Mouse (Mus musculus) spleen, postnatal 36 days (tissue): ENCODE measurements at regions not wholly inside any gene's neighbourhood (a gene's known extent, or its start where the extent isn't known, plus 50 kb on each side); places are given as distances from the start of the nearest gene placed in this dataset.
A peak's percentile ranks its signal among the peaks of the same experiment; 100 is the strongest.

Experiments
- DNase-seq, 2 experiments: peaks; one replicate each; pipeline ENCODE4 v3.0.0; 2022; ENCODE audit warnings: low spot score in 2 of 2, mixed read lengths in 1 of 2

GRCm38 (mm10) chr9:116332485-116333118 is 157.4 kb upstream of the Tgfbr2 start:
- DNase-seq = no peak

DNA sequence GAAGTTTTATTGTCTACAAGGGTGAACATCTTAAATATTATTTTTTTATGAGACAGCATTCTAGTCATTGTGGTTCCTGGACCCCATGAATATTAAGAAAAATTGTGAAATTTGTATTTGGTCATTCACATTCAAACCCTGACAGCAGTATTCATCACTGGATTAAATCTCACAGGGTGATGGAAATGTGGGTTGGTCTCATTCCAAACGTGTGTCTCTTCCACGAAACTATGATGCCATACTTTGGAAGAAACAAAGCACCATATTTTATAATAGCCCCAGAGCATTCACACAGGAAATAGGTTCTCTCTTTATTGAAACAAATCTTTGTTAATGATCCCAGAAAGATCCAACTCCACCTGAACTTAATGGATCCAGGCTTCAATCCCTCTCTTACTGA is 156.2 kb upstream of the Tgfbr2 start:
- no peak for DNase-seq

DNA sequence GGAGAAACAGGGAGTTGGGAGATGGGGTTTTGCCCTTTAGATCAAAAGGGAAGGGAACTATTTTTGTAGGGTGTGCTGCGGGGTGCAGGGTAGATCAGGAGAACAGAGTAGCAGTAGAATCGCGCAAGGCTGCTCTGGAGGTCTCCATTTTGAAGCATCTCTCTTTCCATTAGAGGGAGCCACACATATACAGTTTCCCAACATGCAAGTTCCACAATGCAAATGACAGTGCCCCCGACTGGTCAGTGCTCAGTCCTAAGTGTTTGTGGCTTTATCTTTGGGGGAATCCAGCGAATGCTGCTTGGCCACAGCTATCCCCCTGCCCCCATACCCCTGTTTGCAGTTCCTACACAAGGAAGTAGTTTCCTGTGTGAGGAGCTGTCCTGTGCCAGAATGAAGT is 155.6 kb upstream of the Tgfbr2 start:
- no peak for DNase-seq

DNA sequence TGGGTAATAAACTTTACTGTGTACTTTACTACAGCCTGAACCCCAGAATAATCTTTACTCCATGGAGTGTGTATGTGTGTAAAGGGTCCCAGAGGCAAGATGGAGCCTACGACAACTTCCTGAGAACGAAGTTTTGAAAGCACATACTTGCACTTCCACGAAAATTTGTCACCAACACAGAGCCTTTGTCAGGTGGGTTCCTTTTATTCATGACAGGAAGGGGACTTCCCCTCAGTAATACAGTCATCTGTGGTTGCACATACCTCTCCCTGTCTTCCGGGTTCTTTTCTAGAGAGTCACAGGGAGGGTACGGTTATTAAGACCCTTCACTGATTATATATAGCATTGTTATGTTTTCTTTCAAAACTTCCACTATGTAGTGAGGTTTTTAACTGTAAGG is 154.0 kb upstream of the Tgfbr2 start:
- DNase-seq = peak; percentile 56 to 71

- no peak for DNase-seq
Measured at GRCm38 (mm10) chr9:116328201-116328600, 153.0 kb upstream of the Tgfbr2 start.

DNA sequence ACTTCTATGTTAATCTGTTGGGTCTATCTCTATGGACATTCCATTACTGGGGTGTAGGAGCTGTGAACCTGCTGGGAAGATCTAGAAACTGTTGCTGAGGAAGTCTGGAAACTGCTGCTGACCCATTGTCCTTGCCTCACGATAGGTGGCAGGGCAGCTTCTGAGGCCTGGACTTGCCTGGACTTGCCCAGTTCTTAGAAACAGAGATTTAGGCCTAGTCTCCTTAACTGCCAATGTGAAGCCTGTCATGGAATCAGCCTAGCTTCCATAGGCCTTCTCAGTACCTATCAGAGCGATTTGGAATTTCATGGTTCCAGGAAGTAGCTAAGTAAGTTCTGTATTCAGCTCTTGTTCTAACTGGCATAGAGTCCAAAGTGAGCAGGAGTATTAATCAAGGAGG is 151.9 kb upstream of the Tgfbr2 start:
- no peak for DNase-seq

DNA sequence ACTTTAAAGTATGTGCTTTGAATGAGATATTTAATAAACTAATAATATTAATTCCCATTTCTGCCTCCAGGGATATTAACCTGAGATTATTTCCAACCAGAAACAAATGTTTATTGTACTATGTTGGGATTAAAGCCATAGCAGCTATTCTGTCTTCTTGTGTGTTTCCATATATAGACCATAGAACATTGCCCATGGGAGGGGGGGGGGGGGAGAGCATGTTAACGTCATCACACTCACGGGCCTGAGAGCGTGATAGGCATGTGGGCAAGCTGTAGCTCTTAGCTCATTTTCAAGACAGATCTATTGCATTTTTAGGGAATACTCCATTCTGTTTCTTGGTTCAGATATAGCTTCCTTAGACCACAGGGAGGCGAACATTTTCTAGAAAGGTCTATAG is 149.8 kb upstream of the Tgfbr2 start:
- DNase-seq = no peak

GRCm38 (mm10) chr9:116323871-116324721 is 148.9 kb upstream of the Tgfbr2 start:
- peak; percentile 65 to 67 for DNase-seq

DNA sequence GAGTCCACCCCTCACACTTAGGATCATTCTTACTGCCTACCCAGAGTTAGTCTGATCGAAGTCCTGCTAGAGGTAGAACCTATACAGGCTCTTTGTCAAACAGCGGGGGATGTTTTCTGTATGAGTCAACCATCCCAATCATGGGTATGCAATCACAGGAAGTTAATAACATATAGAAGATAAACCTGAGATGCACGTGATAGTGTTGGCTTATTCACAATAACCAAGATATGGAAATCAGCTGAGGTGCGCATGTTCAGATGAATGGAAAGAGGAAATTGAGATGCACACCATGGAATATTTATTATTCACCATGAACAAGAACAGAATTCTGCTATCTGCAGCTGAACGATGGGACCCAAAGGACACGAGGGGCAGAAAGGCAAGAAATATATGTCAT is 146.7 kb upstream of the Tgfbr2 start:
- DNase-seq = no peak

DNA sequence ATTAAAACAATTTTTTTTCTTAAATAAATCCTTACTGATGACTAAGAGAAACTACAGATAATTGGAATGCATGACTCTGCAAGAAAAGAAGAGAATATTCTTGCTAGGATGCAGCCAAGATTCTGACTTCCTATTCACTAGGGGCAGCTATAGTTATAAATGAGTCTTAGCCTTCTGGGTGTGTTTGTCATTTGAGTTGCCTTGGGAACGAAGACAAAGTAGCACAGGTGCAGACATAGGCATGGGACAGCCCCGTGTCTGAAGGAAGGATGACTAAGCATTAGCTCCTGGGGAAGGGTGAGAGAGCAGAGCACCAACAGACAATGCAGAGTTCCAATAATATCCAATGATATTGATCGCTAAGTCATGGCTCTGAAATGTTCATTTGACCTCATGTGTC is 144.3 kb upstream of the Tgfbr2 start:
- DNase-seq = peak; percentile 25 to 35

GRCm38 (mm10) chr9:116316582-116317095 is 141.5 kb upstream of the Tgfbr2 start:
- no peak for DNase-seq

- DNase-seq = no peak
Measured at GRCm38 (mm10) chr9:116314803-116315202, 139.6 kb upstream of the Tgfbr2 start.

- DNase-seq = no peak
Measured at GRCm38 (mm10) chr9:116313932-116314790, 139.0 kb upstream of the Tgfbr2 start.

GRCm38 (mm10) chr9:116311364-116311763 is 136.2 kb upstream of the Tgfbr2 start:
- no peak for DNase-seq

DNA sequence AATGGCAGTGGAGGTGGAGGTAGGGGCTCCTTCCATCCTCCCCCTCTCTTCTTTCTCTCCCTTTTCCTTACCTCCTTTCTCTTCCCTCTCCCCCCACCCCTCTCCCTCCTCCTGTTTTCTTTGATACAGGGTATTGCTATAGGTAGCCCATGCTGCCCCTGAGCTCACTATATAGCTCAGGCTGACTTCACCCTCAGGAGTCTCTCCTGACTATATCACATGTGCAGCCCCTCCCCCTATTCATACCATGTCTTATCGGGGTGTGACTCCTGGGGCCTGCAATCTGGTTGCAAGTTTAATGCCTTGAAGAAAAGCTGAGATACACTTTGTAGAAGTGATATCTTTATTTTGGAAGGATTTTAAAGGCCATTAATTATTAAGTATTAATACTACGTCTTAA is 126.4 kb upstream of the Tgfbr2 start:
- DNase-seq = no peak

- DNase-seq = no peak
Measured at GRCm38 (mm10) chr9:116298791-116299190, 123.6 kb upstream of the Tgfbr2 start.

- DNase-seq = no peak
Measured at GRCm38 (mm10) chr9:116296349-116296748, 121.2 kb upstream of the Tgfbr2 start.

GRCm38 (mm10) chr9:116294073-116294472 is 118.9 kb upstream of the Tgfbr2 start:
- peak; percentile 55 to 61 for DNase-seq

DNA sequence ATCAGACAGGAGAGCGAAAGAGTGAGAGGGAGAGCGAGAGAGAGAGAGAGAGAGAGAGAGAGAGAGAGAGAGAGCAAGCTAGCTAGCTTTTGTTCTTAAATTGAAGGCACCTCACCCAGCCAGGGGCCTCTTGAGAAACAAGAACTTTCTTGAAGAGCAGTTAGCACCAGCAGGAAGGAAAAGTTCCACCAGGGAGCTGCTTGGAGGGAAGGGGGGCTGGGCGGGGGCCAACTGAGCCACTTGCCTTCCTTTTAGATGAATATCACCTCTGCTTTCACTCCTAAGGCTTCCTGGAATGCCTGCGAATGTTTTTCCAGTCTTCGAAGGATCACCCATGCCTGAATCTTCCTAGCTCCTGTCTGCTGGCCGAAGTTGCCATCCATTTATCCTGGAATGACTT is 118.0 kb upstream of the Tgfbr2 start:
- no peak for DNase-seq

DNA sequence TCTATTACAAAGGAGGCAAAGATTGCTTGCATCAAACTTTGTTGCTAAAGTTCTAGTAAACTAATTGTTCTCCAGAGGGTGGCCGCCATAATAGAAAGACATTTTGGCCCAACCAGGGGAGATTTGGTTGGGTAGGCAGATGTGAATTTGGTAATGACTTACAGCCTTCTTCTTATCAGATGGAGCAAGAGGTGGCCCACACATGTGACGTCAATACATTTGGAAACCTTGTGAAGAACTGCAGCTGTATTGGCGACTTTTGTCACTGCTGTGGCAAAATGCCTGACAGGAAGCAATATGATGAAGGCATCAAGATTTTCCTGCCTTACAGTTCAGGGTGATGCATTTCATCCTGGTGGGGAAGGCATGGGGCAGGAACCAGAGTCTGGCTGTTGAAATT is 116.5 kb upstream of the Tgfbr2 start:
- no peak for DNase-seq

- DNase-seq = no peak
Measured at GRCm38 (mm10) chr9:116290896-116291295, 115.7 kb upstream of the Tgfbr2 start.
